Mouse (Mus musculus) cerebellum, postnatal 10 days (tissue): ENCODE data around the gene Nemp2.
"Not testable (repeated sequence)": the region's sequence is repeated elsewhere in the genome, so short reads cannot be mapped to it uniquely, and the experiment has no call there.

ENCODE experiments used
- DNase-seq, 2 experiments: peaks; one replicate each; pipeline ENCODE4 v3.0.0; 2021; ENCODE audit warnings: mixed read lengths in 2 of 2

Gene Nemp2

GRCm38 (mm10) chr1:52655153-52655552 is 24.6 kb downstream of the Nemp2 start:
- DNase-seq: no peak

- no peak for DNase-seq
These were observed 27.7 kb downstream of the Nemp2 start for GRCm38 (mm10) chr1:52658160-52658559.

GRCm38 (mm10) chr1:52660278-52660677 is 29.8 kb downstream of the Nemp2 start:
- no peak for DNase-seq

GRCm38 (mm10) chr1:52660765-52661164 is 30.3 kb downstream of the Nemp2 start:
- DNase-seq: no peak

- no peak for DNase-seq
These were observed 32.7 kb downstream of the Nemp2 start for GRCm38 (mm10) chr1:52663228-52663627.

GRCm38 (mm10) chr1:52668743-52669323 is 38.3 kb downstream of the Nemp2 start:
- DNase-seq: no peak

- DNase-seq: no peak
These were observed 39.4 kb downstream of the Nemp2 start for GRCm38 (mm10) chr1:52669931-52670330.

- DNase-seq: peak in 1 of 2 experiments; percentile 12
These were observed 45.4 kb downstream of the Nemp2 start for GRCm38 (mm10) chr1:52675561-52676551.

- DNase-seq: peak; percentile 81 to 83
These were observed 46.1 kb downstream of the Nemp2 start for GRCm38 (mm10) chr1:52676621-52677020.

GRCm38 (mm10) chr1:52683550-52683949 is 53.0 kb downstream of the Nemp2 start:
- no peak for DNase-seq

- no peak for DNase-seq
These were observed 57.1 kb downstream of the Nemp2 start for GRCm38 (mm10) chr1:52687636-52688035.

- DNase-seq: not testable (repeated sequence)
These were observed 64.0 kb downstream of the Nemp2 start for GRCm38 (mm10) chr1:52694456-52694855.
